Mouse (Mus musculus): ENCODE measurements around the gene Dpp3.

- TF ChIP-seq CTCF (IDR thresholded peaks at IDR 0.05; ENCODE audit: borderline replicate concordance, insufficient read depth, low read depth, low read length): no peak
- TF ChIP-seq POLR2A (IDR thresholded peaks at IDR 0.05; ENCODE audit: borderline replicate concordance, insufficient read depth, low read length): no peak
These were observed 11.3 kb downstream of the Dpp3 start for GRCm38 (mm10) chr19:4916827-4917226.
